Mouse (Mus musculus) liver, embryonic 14.5 days (tissue): ENCODE results near the gene Ifnb1.

Source experiments
- CTCF ChIP-seq: IDR thresholded peaks from 2 replicates; pipeline ENCODE4 v1.5.1; 2016; ENCODE audit warnings: antibody characterized with exemption, low read depth, control low read depth
- EP300 ChIP-seq: IDR thresholded peaks from 2 replicates; pipeline ENCODE4 v1.6.1; 2016; ENCODE audit warnings: antibody characterized with exemption, low read depth

DNA sequence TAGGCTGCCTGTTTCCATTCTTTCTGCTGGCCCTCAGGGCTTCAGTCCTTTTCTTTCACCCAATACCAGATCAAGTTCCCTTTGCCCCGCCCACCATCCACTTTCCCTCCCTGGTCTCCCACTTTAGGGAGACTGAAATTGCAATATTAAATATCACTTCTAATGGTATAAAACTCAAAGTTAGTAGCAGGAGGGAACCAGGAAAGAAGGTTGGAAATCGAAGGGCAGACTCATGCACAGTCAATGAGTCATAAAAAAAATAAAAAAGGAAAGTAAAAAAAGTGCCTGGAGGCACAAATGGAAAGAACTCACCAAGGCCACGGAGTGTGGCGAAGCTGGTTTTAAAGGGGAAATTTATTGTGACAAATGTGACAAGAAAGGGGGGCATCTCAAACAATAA is 7.7 kb upstream of the Ifnb1 start:
- TF ChIP-seq CTCF (no peak), EP300 (no peak)
